Mouse (Mus musculus): ENCODE measurements around the gene Rnase10. TPM values are rescaled to one million over a fixed set of nuclear protein-coding genes. Genes with fewer than 3 reads are reported as not detected.

Rnase10 gene
- total and polyA plus RNA-seq, 3 experiments: not detected

DNA sequence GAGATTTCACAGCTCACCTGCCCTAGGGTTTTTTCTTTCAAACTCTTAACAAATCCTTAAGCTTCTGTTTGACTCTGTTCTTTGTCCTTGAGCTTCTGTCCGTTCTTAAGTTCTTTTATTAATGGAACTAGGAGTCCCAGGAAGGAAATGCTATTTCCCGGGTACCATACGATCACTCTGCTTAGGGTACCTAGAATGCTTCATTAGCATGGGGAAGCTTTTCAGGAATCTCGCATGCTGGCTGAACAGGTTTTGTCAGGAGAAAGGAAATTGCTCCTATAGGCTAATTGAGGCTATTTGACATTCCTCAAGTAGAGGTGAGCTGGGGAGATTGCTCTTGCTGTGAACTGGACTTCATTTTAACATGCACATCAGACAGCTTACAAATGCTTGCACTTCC, 33.9 kb upstream of the Rnase10 start:
- H3K27me3 ChIP-seq (replicated peaks): no peaks in the 10 kb centered on the region
- dilution Hi-C loops (cut with MboI; ENCODE audit: extremely low pct_ligation_motif_present, extremely low pct_unique_long_range_greater_than_20kb, low sequenced_read_pairs) (no loop called here), in situ Hi-C loops (cut with MboI; ENCODE audit: low pct_ligation_motif_present, low pct_unique_long_range_greater_than_20kb, low sequenced_read_pairs) (no loop called here)
- H3K9me3 ChIP-seq (replicated peaks; ENCODE audit: low read length): no peaks in the 10 kb centered on the region
- no peaks in the 10 kb centered on the region for H3K36me3 ChIP-seq (replicated peaks in 1 of 2; ENCODE audit: control insufficient read depth in 1 of 2, insufficient read depth in 1 of 2, low read length in 1 of 2)
- H3K4me3 ChIP-seq (replicated peaks in 1 of 3; ENCODE audit: low read depth in 2 of 3, low read length in 2 of 3, poor library complexity in 1 of 3): no peak overlapping the region
- no peak overlapping the region for H3K4me2 ChIP-seq (ENCODE audit: insufficient read depth, low read depth, poor library complexity, severe bottlenecking)
- no peak overlapping the region for H3K9ac ChIP-seq (ENCODE audit: insufficient read depth, low read depth)
- no peaks in the 10 kb centered on the region for H3K79me2 ChIP-seq (replicated peaks; ENCODE audit: control insufficient read depth, extremely low read depth, insufficient read depth, poor library complexity, severe bottlenecking)
- H3K4me1 ChIP-seq (ENCODE audit: control insufficient read depth in 1 of 2, insufficient read depth in 2 of 2): peaks cover 5 to 32% of the 10 kb centered on the region in 2 experiments
- DNase-seq (ENCODE audit: extremely low read depth): no peak
- H3K27ac ChIP-seq (ENCODE audit: insufficient read depth, low read depth): no peak overlapping the region
- TF ChIP-seq ELF1 (IDR thresholded peaks at IDR 0.05; ENCODE audit: low read depth, low read length) (no peak), MAZ (IDR thresholded peaks at IDR 0.05; ENCODE audit: low read depth, low read length) (no peak), ZMIZ1 (IDR thresholded peaks at IDR 0.05; ENCODE audit: low read depth, low read length) (no peak), SMC3 (IDR thresholded peaks at IDR 0.05; ENCODE audit: low read depth, low read length) (no peak), MEF2A (IDR thresholded peaks at IDR 0.05; ENCODE audit: borderline replicate concordance, low read depth, low read length) (no peak), ZNF384 (IDR thresholded peaks at IDR 0.05; ENCODE audit: low read depth, low read length) (no peak), MYC (IDR thresholded peaks at IDR 0.05; ENCODE audit: low read depth, low read length) (no peak), USF2 (conservative IDR thresholded peaks at IDR 0.05; ENCODE audit: low read depth, low read length) (no peak), GABPA (IDR thresholded peaks at IDR 0.05; ENCODE audit: insufficient replicate concordance, low read depth, low read length) (no peak), CTCF (conservative IDR thresholded peaks at IDR 0.05 in 1 of 2, IDR thresholded peaks at IDR 0.05 in 1 of 2; ENCODE audit: low read depth in 2 of 2, low read length in 2 of 2) (no peak), NELFE (IDR thresholded peaks at IDR 0.05; ENCODE audit: low read depth, low read length) (no peak), CHD2 (IDR thresholded peaks at IDR 0.05; ENCODE audit: low read length) (no peak), EP300 (IDR thresholded peaks at IDR 0.05; ENCODE audit: low read length) (no peak), RCOR1 (conservative IDR thresholded peaks at IDR 0.05; ENCODE audit: low read depth, low read length) (no peak), MAX (IDR thresholded peaks at IDR 0.05; ENCODE audit: low read length) (no peak), IRF4 (IDR thresholded peaks at IDR 0.05; ENCODE audit: low read depth, low read length) (no peak)

DNA sequence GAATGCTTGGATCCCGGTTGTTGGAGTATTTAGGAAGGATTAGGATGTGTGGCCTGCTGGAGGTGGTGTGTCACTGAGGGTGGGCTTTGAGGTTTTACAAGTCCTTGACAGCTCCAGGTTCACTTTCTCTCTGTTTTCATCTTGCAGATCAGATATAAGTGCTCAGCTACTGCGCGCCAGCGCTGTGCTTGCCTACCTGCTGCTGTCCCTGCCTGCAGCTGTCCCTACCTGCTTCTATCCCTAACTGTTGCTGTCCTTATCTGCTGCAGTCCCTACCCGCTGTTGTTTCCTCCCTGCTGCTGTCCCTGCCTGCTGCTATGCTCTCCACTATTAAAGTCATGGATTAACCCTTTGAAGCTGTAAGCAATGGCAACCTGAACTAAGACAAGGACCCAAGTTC, 32.5 kb upstream of the Rnase10 start:
- TF ChIP-seq CTCF (conservative IDR thresholded peaks at IDR 0.05 in 1 of 2, IDR thresholded peaks at IDR 0.05 in 1 of 2; ENCODE audit: low read depth in 2 of 2, low read length in 2 of 2) (no peak), POLR2AphosphoS2 (IDR thresholded peaks at IDR 0.05; ENCODE audit: low read depth, low read length) (no peak), MAFK (IDR thresholded peaks at IDR 0.05; ENCODE audit: insufficient replicate concordance, low read length) (no peak), ZMIZ1 (IDR thresholded peaks at IDR 0.05; ENCODE audit: low read depth, low read length) (no peak), ELF1 (IDR thresholded peaks at IDR 0.05; ENCODE audit: low read depth, low read length) (no peak), JUN (IDR thresholded peaks at IDR 0.05; ENCODE audit: insufficient read depth, low read depth, low read length) (no peak), CHD2 (IDR thresholded peaks at IDR 0.05; ENCODE audit: low read length) (no peak), GABPA (IDR thresholded peaks at IDR 0.05; ENCODE audit: insufficient replicate concordance, low read depth, low read length) (no peak), USF2 (conservative IDR thresholded peaks at IDR 0.05; ENCODE audit: low read depth, low read length) (no peak)
- dilution Hi-C loops (cut with MboI; ENCODE audit: extremely low pct_ligation_motif_present, extremely low pct_unique_long_range_greater_than_20kb, low sequenced_read_pairs): no loop called here
- H3K9me3 ChIP-seq (replicated peaks; ENCODE audit: low read length): no peaks in the 10 kb centered on the region
- no peak overlapping the region for H3K9ac ChIP-seq (ENCODE audit: insufficient read depth, low read depth)
- in situ Hi-C loops (cut with MboI; ENCODE audit: low pct_ligation_motif_present, low pct_unique_long_range_greater_than_20kb, low sequenced_read_pairs): no loop called here
- peaks cover 5 to 32% of the 10 kb centered on the region in 2 experiments for H3K4me1 ChIP-seq (ENCODE audit: control insufficient read depth in 1 of 2, insufficient read depth in 2 of 2)
- no peak overlapping the region for H3K4me3 ChIP-seq (replicated peaks in 1 of 3; ENCODE audit: low read depth in 2 of 3, low read length in 2 of 3, poor library complexity in 1 of 3)
- no peaks in the 10 kb centered on the region for H3K79me2 ChIP-seq (replicated peaks; ENCODE audit: control insufficient read depth, extremely low read depth, insufficient read depth, poor library complexity, severe bottlenecking)
- no peak overlapping the region for H3K4me2 ChIP-seq (ENCODE audit: insufficient read depth, low read depth, poor library complexity, severe bottlenecking)
- H3K27me3 ChIP-seq (replicated peaks): no peaks in the 10 kb centered on the region
- DNase-seq (ENCODE audit: extremely low read depth): no peak
- H3K27ac ChIP-seq (ENCODE audit: insufficient read depth, low read depth): no peak overlapping the region
- H3K36me3 ChIP-seq (replicated peaks in 1 of 2; ENCODE audit: control insufficient read depth in 1 of 2, insufficient read depth in 1 of 2, low read length in 1 of 2): no peaks in the 10 kb centered on the region
